Mouse (Mus musculus) MEL (cell line): ENCODE results near the gene Dhx29.
A peak's percentile ranks its signal among the peaks of the same experiment; 100 is the strongest.

Experiments used
- BHLHE40 ChIP-seq: IDR thresholded peaks from 2 replicates; pipeline ENCODE4 v1.6.1; 2012; ENCODE audit warnings: low read depth, mild to moderate bottlenecking, inconsistent platforms, low read length, improper control_type of control experiment, borderline replicate concordance
- CHD1 ChIP-seq: IDR thresholded peaks from 2 replicates; pipeline ENCODE4 v1.6.1; 2012; ENCODE audit warnings: low read depth, mild to moderate bottlenecking, inconsistent platforms, low read length, improper control_type of control experiment
- CTCF ChIP-seq, 3 experiments: IDR thresholded peaks in 2 of 3; conservative IDR thresholded peaks in 1 of 3; 2 replicates each; pipeline ENCODE4 v1.5.1; 2011 to 2012; ENCODE audit warnings: low read length in 3 of 3, low read depth in 2 of 3, mild to moderate bottlenecking in 2 of 3, improper control_type of control experiment in 1 of 3, inconsistent platforms in 1 of 3, mixed read lengths in 1 of 3, moderate library complexity in 1 of 3; ENCODE audit not compliant: control insufficient read depth in 1 of 3, insufficient read depth in 1 of 3, poor library complexity in 1 of 3, severe bottlenecking in 1 of 3
- GATA1 ChIP-seq: IDR thresholded peaks from 2 replicates; pipeline ENCODE4 v1.6.1; 2011; ENCODE audit warnings: low read depth, low read length, improper control_type of control experiment
- MXI1 ChIP-seq: IDR thresholded peaks from 2 replicates; pipeline ENCODE4 v1.6.1; 2011; ENCODE audit warnings: mild to moderate bottlenecking, low read depth, low read length, improper control_type of control experiment
- MYB ChIP-seq: IDR thresholded peaks from 2 replicates; pipeline ENCODE4 v1.6.1; 2011; ENCODE audit warnings: mild to moderate bottlenecking, low read depth, low read length, improper control_type of control experiment
- MYC ChIP-seq: IDR thresholded peaks from 2 replicates; pipeline ENCODE4 v1.6.1; 2011; ENCODE audit warnings: low read depth, mild to moderate bottlenecking, low read length, improper control_type of control experiment, moderate library complexity
- NELFE ChIP-seq: IDR thresholded peaks from 2 replicates; pipeline ENCODE4 v1.6.1; 2011; ENCODE audit warnings: low read depth, low read length, improper control_type of control experiment
- NRF1 ChIP-seq: IDR thresholded peaks from 2 replicates; pipeline ENCODE4 v1.6.1; 2014; ENCODE audit warnings: low read depth, mild to moderate bottlenecking, inconsistent platforms, low read length, improper control_type of control experiment, moderate library complexity; ENCODE audit not compliant: poor library complexity, insufficient read depth, severe bottlenecking
- POLR2A ChIP-seq, 2 experiments: IDR thresholded peaks; 2 replicates each; pipeline ENCODE4 v1.6.1; 2011 to 2012; ENCODE audit warnings: low read length in 2 of 2, mild to moderate bottlenecking in 2 of 2, control low read depth in 1 of 2, improper control_type of control experiment in 1 of 2, low read depth in 1 of 2, moderate library complexity in 1 of 2; ENCODE audit not compliant: control insufficient read depth in 1 of 2, insufficient read depth in 1 of 2, poor library complexity in 1 of 2
- POLR2AphosphoS5 ChIP-seq: IDR thresholded peaks from 2 replicates; pipeline ENCODE4 v1.6.1; 2012; ENCODE audit warnings: low read depth, borderline replicate concordance, mild to moderate bottlenecking, inconsistent platforms, low read length, moderate library complexity, mixed read lengths
- TAL1 ChIP-seq: IDR thresholded peaks from 2 replicates; pipeline ENCODE4 v1.6.1; 2012; ENCODE audit warnings: mild to moderate bottlenecking, inconsistent platforms, low read length, moderate library complexity, mixed read lengths
- UBTF ChIP-seq: IDR thresholded peaks from 2 replicates; pipeline ENCODE4 v1.6.1; 2012; ENCODE audit warnings: low read depth, mild to moderate bottlenecking, inconsistent platforms, low read length, improper control_type of control experiment, moderate library complexity, borderline replicate concordance; ENCODE audit not compliant: insufficient read depth

GRCm38 (mm10) chr13:112987532-112987943 lies 60.3 kb downstream of the Dhx29 start, which contains the start of gene Ccno:
- TF ChIP-seq POLR2A (IDR thresholded peaks at IDR 0.05; ENCODE audit: control insufficient read depth in 1 of 2, insufficient read depth in 1 of 2, low read depth in 1 of 2, low read length in 2 of 2, poor library complexity in 1 of 2) = peak; percentile 53 to 66; a peak in 2 of 4 replicates
- TF ChIP-seq BHLHE40 = peak; percentile 81
- TF ChIP-seq CTCF (IDR thresholded peaks at IDR 0.05 in 2 of 3, conservative IDR thresholded peaks at IDR 0.05 in 1 of 3; ENCODE audit: control insufficient read depth in 1 of 3, insufficient read depth in 1 of 3, low read depth in 2 of 3, low read length in 3 of 3, poor library complexity in 1 of 3, severe bottlenecking in 1 of 3) = no peak
- no peak for TF ChIP-seq TAL1
- TF ChIP-seq POLR2AphosphoS5 = no peak
- no peak for TF ChIP-seq MYB
- TF ChIP-seq CHD1 = no peak
- TF ChIP-seq GATA1 = no peak
- no peak for TF ChIP-seq MYC
- peak; percentile 53 for TF ChIP-seq NELFE
- TF ChIP-seq UBTF = no peak
- TF ChIP-seq NRF1 = no peak
- peak; percentile 75 for TF ChIP-seq MXI1
